Mouse (Mus musculus) kidney, postnatal 4 days (tissue): ENCODE results near the gene Nasp.
"Not testable (repeated sequence)": the region's sequence is repeated elsewhere in the genome, so short reads cannot be mapped to it uniquely, and the experiment has no call there.

Experiments
- DNase-seq, 2 experiments: peaks; one replicate each; pipeline ENCODE4 v3.0.0; 2021; ENCODE audit warnings: mixed read lengths in 2 of 2

Nasp gene

GRCm38 (mm10) chr4:116627722-116628662, at the start of gene Nasp:
Gene Nasp (minus strand): TSS chr4:116627941.
- peak; percentile 76 to 87 for DNase-seq

DNA sequence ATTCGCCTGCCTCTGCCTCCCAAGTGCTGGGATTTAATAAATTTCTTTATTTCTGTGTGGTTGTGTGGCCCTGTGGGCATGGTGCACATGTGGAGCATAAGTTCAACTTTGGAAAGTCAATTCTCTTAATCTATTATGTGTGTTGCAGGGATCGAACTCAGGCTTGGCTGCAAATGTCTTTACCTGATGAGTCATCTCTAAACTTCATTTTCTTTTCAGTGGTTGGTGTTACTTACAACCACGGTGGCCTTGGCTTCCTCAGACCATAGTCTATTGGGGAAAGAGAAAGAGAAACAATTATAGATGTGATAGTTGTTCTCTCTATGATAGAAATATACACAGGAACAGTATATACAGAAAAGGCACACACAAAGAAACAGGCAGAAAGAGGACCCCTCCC, 48.3 kb upstream of the Nasp start:
- DNase-seq = no peak

DNA sequence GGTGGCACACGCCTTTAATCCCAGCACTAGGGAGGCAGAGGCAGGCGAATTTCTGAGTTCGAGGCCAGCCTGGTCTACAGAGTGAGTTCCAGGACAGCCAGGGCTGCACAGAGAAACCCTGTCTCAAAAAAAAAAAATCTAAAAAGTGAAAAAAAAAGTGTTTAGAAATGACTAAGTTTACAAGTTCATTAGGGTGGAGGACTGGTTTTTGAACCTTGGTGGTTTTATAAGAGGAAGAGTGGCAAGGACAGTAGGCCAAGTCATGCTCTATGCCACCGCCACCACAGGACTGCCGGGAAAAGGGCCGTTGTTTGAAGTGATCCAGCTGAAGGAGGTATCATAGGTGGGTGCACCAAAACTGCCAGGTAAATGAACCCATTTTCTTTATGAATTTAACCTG, 47.0 kb upstream of the Nasp start:
- not testable (repeated sequence) for DNase-seq

DNA sequence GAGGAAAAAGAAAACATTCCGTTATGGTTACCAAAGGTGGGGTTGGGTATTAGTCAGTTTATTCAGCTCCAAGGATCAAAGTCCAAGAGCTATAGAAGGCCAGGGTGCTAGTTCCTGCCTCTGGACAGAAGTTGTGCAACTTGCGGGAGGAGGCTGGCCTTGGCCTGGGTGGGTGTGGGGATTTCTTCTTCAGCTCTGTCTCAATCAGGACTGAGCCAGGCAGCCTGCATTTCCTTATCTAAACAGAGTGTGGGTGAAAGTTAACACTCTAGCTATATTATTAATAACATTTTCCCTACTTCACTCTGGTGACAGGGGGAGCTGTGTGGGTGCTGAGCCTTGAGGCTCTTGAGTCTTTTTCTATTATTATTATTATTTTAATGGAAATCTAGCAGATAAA, 45.0 kb upstream of the Nasp start:
- peak; percentile 24 to 60 for DNase-seq

DNA sequence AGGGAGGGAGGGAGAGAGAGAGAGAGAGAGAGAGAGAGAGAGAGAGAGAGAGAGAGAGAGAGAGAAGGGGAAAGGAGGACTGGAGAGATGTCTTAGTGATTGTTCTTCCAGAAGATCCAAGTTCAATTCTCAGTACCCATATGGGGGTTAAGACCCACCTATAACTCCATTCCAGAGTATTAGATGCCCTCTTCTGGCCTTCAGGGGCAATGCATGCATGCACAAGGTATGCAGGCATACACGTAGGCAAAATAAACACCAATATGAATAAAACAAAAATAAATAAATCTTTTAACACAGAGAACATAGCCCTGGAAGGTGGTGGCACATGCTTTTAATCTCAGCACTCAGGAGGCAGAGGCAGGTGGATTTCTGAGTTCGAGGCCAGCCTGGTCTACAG, 41.5 kb upstream of the Nasp start:
- DNase-seq = peak; percentile 46 to 48

GRCm38 (mm10) chr4:116668145-116668544, 40.4 kb upstream of the Nasp start:
- DNase-seq = no peak

GRCm38 (mm10) chr4:116666625-116667024, 38.9 kb upstream of the Nasp start:
- no peak for DNase-seq

DNA sequence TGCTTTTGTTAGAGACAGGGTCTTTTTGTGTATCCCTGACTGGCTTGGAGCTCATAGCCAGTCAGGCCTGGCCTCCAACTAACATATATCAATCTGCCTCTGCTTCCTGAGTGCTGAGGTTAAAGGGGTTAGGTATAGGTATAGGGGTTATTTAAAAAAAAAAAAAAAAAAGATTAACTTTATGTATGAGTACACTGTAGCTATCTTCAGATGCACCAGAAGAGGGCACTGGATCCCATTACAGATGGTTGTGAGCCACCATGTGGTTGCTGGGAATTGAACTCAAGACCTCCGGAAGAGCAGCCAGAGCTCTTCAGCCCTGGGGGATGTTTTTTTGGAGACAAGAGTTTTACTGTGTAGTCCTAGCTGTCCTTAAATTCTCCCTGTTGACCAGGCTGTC, 34.3 kb upstream of the Nasp start:
- no peak for DNase-seq

DNA sequence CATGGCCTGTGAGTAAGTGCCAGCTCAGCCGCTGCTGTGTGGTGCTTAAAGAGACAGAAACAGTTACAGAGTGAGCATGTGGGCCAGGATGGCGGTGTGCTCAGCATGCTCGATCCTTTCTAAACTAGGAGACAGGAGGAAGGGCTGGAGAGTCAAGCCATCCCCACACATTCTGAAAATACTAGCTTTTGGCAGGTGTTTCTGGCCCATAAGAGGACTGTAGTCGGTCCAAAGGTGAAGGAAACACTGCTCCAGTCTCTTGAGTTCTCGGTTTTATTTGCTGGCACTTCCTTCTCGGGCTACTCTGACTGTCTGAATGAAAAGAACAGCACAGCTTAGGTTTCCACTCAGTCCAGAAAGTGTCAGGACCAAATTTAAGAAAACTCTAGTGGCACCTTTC, 33.1 kb upstream of the Nasp start:
- no peak for DNase-seq

DNA sequence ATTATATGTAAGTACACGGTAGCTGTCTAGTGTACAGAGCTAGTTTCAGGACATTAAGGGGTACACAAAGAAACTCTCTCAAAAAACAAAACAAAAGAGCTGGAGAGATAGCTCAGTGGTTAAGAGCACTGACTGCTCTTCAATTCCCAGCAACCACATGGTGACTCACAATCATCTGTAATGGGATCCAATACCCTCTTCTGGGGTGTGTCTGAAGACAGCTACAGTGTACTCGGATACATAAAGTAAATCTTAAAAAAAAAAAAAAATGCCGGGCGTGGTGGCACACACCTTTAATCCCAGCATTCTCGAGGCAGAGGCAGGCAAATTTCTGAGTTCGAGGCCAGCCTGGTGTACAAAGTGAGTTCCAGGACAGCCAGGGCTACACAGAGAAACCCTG, 32.2 kb upstream of the Nasp start:
- DNase-seq = not testable (repeated sequence)

DNA sequence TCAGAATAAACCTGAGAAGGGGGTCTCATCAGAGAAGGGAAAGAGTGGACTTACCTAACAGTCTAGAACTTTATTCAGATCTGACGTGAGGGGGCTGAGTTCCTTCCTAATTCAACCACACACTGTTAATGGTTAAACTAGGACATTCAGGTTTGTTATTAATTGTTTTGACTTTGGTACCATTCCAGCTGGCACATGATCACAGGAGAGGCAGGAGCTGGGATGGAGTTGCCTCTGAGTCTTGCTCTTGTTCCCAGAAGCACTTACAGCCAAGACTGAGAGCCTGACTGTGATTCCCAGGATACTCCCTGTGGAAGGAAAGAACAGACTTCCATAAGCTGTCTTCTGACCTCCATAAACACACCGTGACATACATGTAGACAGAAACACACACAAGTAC, 31.7 kb upstream of the Nasp start:
- peak; percentile 36 to 59 for DNase-seq

DNA sequence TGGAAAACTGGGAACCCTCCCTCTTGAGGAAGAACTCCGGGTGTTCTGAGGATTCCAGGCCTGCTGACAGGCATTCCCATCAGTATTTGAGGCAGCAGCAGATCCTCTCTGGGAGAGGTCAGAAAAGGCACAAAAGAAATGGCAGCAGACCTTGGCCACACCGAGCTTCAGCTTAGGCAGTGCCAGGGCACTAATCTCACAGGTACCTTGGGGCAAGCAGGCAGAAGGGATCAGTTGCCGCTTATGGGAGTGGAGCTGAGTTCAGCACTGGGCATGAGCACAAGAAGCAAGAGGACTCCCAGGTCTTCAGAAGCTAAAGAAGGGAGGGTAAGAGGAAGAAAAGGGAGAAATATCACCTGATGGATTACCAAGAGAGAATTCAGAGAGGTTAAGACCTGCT, 30.2 kb upstream of the Nasp start:
- no peak for DNase-seq

GRCm38 (mm10) chr4:116655658-116656057, 27.9 kb upstream of the Nasp start:
- no peak for DNase-seq

DNA sequence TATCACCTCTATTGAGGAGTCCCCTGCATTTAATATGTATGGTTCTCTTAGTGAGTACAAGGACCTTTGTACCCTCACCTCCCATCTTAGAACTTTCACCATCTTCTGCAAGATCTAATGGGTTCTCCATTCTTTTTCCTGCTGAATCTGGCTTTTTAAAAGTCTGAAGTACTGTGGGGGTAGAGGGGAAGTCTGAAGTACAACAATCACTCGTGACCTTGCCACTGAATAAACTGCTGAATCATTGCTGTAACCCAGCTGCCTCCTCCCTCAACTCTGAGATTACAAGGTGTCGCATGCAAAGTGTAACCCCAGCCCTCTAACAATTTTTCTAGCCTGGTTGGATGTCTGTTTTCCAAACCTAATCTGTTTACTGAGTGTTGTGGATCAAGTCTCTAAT, 27.4 kb upstream of the Nasp start:
- DNase-seq = no peak

GRCm38 (mm10) chr4:116653228-116653627, 25.5 kb upstream of the Nasp start:
- no peak for DNase-seq

DNA sequence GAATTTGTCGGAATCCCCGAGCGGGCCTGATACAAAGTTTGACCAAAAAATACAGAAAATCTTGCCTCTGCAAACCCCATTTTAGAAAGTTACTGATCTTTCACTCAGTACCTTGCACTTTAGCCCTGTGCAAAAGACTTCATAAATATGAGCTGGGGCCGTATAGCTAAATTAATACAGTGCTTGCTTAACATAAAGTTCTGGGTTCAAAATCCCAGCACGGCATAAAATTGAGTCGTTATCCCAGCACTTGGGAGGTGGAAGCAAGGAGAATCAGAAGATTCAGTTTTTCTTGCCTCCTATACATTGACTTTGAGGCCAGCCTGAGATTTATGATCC, 24.0 kb upstream of the Nasp start:
- no peak for DNase-seq

DNA sequence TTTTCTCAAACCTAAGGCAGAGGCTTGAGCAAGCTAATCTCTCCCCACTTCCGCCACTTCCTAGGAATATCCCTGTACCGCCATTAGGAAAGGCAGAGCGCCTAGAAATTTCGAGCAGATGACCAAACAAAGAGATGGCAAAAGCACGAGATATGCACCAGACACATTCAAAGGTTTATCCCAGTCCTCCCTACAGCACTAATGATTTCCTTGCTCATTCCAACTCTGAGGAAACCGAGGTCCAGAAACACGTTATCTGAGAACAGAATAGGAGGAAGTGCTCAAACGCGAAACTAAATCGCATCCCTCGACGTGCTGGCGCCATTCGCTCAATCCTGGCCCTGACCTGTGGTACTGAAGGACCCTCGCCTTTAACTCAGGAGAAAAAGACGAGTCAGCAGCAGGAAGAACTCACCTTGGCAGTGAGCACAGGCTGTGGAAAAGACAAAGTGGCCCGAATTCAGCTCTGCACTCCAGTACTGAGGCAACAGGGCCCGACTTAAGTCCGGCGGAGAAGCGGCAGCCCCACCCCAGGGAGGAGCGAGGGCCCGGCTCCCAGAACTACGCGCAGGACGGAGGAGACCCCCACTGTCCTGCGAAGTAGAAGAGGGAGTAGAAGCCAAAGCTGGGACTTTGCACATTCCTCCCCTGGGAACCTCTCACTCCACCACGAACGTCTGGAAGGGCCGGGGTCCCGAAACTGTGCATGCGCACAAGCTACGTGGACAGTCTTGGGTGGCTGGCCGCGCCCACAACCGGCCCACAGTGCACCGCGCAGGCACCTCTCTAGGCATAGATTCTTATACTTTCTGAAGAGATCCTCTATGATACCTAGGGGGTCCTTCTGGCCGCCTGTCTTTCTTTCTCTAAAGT, 23.4 kb upstream of the Nasp start, which contains the start of gene Akr1a1:
Akr1a1 (minus strand) TSS at position 757 of the 873 bp plus-strand sequence.
- DNase-seq = peak; percentile 96

- no peak for DNase-seq
Measured at GRCm38 (mm10) chr4:116650365-116650764, 22.6 kb upstream of the Nasp start.

- no peak for DNase-seq
Measured at GRCm38 (mm10) chr4:116649411-116649810, 21.7 kb upstream of the Nasp start.

- DNase-seq = no peak
Measured at GRCm38 (mm10) chr4:116645624-116646023, 17.9 kb upstream of the Nasp start.

- DNase-seq = peak; percentile 42 to 61
Measured at GRCm38 (mm10) chr4:116644326-116644725, 16.6 kb upstream of the Nasp start.

GRCm38 (mm10) chr4:116642071-116642470, 14.3 kb upstream of the Nasp start:
- DNase-seq = no peak

GRCm38 (mm10) chr4:116638821-116639220, 11.1 kb upstream of the Nasp start:
- DNase-seq = no peak

GRCm38 (mm10) chr4:116635197-116635596, 7.5 kb upstream of the Nasp start:
- DNase-seq = no peak
